ENCODE assay signal across 25 mouse cellular contexts in genomic region chr5:30513111-30513510, GRCm38 (mm10). TPM values are rescaled to one million over a fixed set of nuclear protein-coding genes. Genes with fewer than 3 reads are reported as not detected.
"Had no signal": no experiment of that assay in that cellular context is flagged by ENCODE, and none has a peak within 500 bp of the region (broad histone marks: within the 10 kb centered on the region; RNA-seq: fewer than 3 reads in every experiment).

No protein-coding gene starts in this region.

- H3K4me1 ChIP-seq: midbrain, embryonic 13.5 days had no signal

- H3K4me2 ChIP-seq: limb, embryonic 13.5 days; liver, embryonic 12.5 days; liver, embryonic 15.5 days; midbrain, embryonic 13.5 days; neural tube, embryonic 13.5 days; stomach, embryonic 15.5 days had no signal

- H3K36me3 ChIP-seq: limb, embryonic 10.5 days; limb, embryonic 13.5 days; liver, embryonic 12.5 days; liver, embryonic 15.5 days; midbrain, embryonic 13.5 days; neural tube, embryonic 13.5 days; stomach, embryonic 15.5 days had no signal

- H3K9me3 ChIP-seq: limb, embryonic 10.5 days; limb, embryonic 13.5 days; liver, embryonic 12.5 days; liver, embryonic 15.5 days; midbrain, embryonic 13.5 days; neural tube, embryonic 13.5 days; stomach, embryonic 15.5 days had no signal

- H3K4me3 ChIP-seq: layer of hippocampus, adult 2 months; limb, embryonic 10.5 days; limb, embryonic 13.5 days; liver, embryonic 12.5 days; liver, embryonic 15.5 days; midbrain, embryonic 13.5 days; myocyte; neural tube, embryonic 13.5 days; stomach, embryonic 15.5 days had no signal

- H3K27ac ChIP-seq: kidney, postnatal 0 days; layer of hippocampus, adult 2 months; limb, embryonic 10.5 days; limb, embryonic 13.5 days; liver, embryonic 12.5 days; liver, embryonic 15.5 days; macrophage; midbrain, embryonic 13.5 days; neural tube, embryonic 13.5 days; stomach, embryonic 15.5 days had no signal

- H3K27me3 ChIP-seq: limb, embryonic 13.5 days; liver, embryonic 15.5 days; midbrain, embryonic 13.5 days; neural tube, embryonic 13.5 days; stomach, embryonic 15.5 days had no signal

- DNase-seq: kidney, adult 2 months; kidney, postnatal 25 days; layer of hippocampus, adult 9-11 months; liver; lung, adult 18-20 months; lung, postnatal 14 days; retina, postnatal 1 day; right cerebral cortex, postnatal 25 days; spleen, adult 18-20 months; thymus, postnatal 25 days had no signal

- ATAC-seq: liver, embryonic 12.5 days; midbrain, embryonic 13.5 days had no signal

- H3K9ac ChIP-seq: limb, embryonic 13.5 days; liver, embryonic 12.5 days; liver, embryonic 15.5 days; midbrain, embryonic 13.5 days; neural tube, embryonic 13.5 days; stomach, embryonic 15.5 days had no signal

RNA-seq across cellular contexts. Expression of gene Cib4, which starts 32.5 kb away (rescaled TPM):
- polyA plus RNA-seq: kidney, adult 2 months; kidney, embryonic 14.5 days; kidney, postnatal 0 days; large intestine, adult 2 months; limb, embryonic 10.5 days; liver, embryonic 12.5 days; liver, embryonic 15.5 days; lung, embryonic 16.5 days; macrophage; midbrain, embryonic 13.5 days; myocyte; neural tube, embryonic 13.5 days; stomach, embryonic 15.5 days; thymus, postnatal 0 days had no signal

RNA-seq across cellular contexts. Expression of gene 1700001C02Rik, which starts 47.3 kb away (rescaled TPM):
- polyA plus RNA-seq: kidney, adult 2 months; kidney, embryonic 14.5 days; kidney, postnatal 0 days; large intestine, adult 2 months; limb, embryonic 10.5 days; limb, embryonic 13.5 days; liver, embryonic 12.5 days; liver, embryonic 15.5 days; macrophage; myocyte; neural tube, embryonic 13.5 days had no signal

RNA-seq across cellular contexts. Expression of gene Otof, which starts 51.4 kb away (rescaled TPM):
- polyA plus RNA-seq: liver, embryonic 15.5 days; macrophage; myocyte had no signal
